Mouse (Mus musculus): Measurements from ENCODE around the gene Tmem210.

Tmem210 gene

GRCm38 (mm10) chr2:25287927-25288649 is at the start of gene Tmem210:
TSS of gene Tmem210 (plus strand) at chr2:25288145.
- 38% methylated on average over 6 of the region's 6 CpGs for WGBS

GRCm38 (mm10) chr2:25239766-25240165 is 48.2 kb upstream of the Tmem210 start:
- 88% methylated on average over 3 of the region's 3 CpGs for WGBS

GRCm38 (mm10) chr2:25240310-25240709 is 47.6 kb upstream of the Tmem210 start:
- 58% methylated on average over 8 of the region's 8 CpGs for WGBS

GRCm38 (mm10) chr2:25240723-25241437 is 47.1 kb upstream of the Tmem210 start:
- WGBS: 1% methylated on average over 29 of the region's 29 CpGs

GRCm38 (mm10) chr2:25241438-25241775 is 46.5 kb upstream of the Tmem210 start:
- WGBS: 20% methylated on average over 6 of the region's 6 CpGs

GRCm38 (mm10) chr2:25242101-25242506 is 45.8 kb upstream of the Tmem210 start, which contains the start of the genes Rnf208 and Cysrt1:
TSS of gene Rnf208 (plus strand) at chr2:25242255.
TSS of gene Cysrt1 (minus strand) at chr2:25242452.
- under 1% methylated on average over 48 of the region's 59 CpGs for WGBS

- WGBS: 64% methylated on average over 8 of the region's 8 CpGs
Measured at GRCm38 (mm10) chr2:25243342-25243741, 44.6 kb upstream of the Tmem210 start.

GRCm38 (mm10) chr2:25244144-25244543 is 43.8 kb upstream of the Tmem210 start:
- WGBS: 86% methylated on average over 4 of the region's 4 CpGs

- WGBS: 89% methylated on average over 10 of the region's 10 CpGs
Measured at GRCm38 (mm10) chr2:25246183-25247072, 41.5 kb upstream of the Tmem210 start, which contains the start of gene AL732309.1. TSS of gene AL732309.1 (minus strand) at chr2:25246863.

- WGBS: 89% methylated on average over 1 of the region's 1 CpGs
Measured at GRCm38 (mm10) chr2:25252331-25252730, 35.6 kb upstream of the Tmem210 start.

- WGBS: under 1% methylated on average over 39 of the region's 39 CpGs
Measured at GRCm38 (mm10) chr2:25255284-25255779, 32.6 kb upstream of the Tmem210 start, which contains the start of gene Tmem203. TSS of gene Tmem203 (plus strand) at chr2:25255439.

GRCm38 (mm10) chr2:25256443-25257109 is 31.4 kb upstream of the Tmem210 start:
- 39% methylated on average over 12 of the region's 12 CpGs for WGBS

- 77% methylated on average over 5 of the region's 5 CpGs for WGBS
Measured at GRCm38 (mm10) chr2:25257250-25257649, 30.7 kb upstream of the Tmem210 start.

GRCm38 (mm10) chr2:25258887-25259286 is 29.1 kb upstream of the Tmem210 start:
- 59% methylated on average over 2 of the region's 2 CpGs for WGBS

- WGBS: 29% methylated on average over 12 of the region's 12 CpGs
Measured at GRCm38 (mm10) chr2:25261870-25262269, 26.1 kb upstream of the Tmem210 start.

GRCm38 (mm10) chr2:25262291-25262767 is 25.6 kb upstream of the Tmem210 start, which contains the start of gene Tprn:
TSS of gene Tprn (plus strand) at chr2:25262618.
- under 1% methylated on average over 39 of the region's 39 CpGs for WGBS

GRCm38 (mm10) chr2:25262795-25263622 is 24.9 kb upstream of the Tmem210 start:
- WGBS: under 1% methylated on average over 82 of the region's 82 CpGs

GRCm38 (mm10) chr2:25263623-25264285 is 24.2 kb upstream of the Tmem210 start:
- WGBS: 33% methylated on average over 12 of the region's 12 CpGs

- 77% methylated on average over 5 of the region's 5 CpGs for WGBS
Measured at GRCm38 (mm10) chr2:25264286-25264660, 23.7 kb upstream of the Tmem210 start.

All from cerebral cortex, adult 2 months (tissue).